Mouse (Mus musculus) neural tube, embryonic 15.5 days (tissue): Measurements from ENCODE around the gene Gapdh. TPM values are rescaled to one million over a fixed set of nuclear protein-coding genes. Genes with fewer than 3 reads are reported as not detected.

ENCODE experiments used
- ATAC-seq: fragments of 200-750 bp; cut with Nextera tagmentation; 2 replicates; pipeline ENCODE4 v1.8.0; 2017; ENCODE audit warnings: mild to moderate bottlenecking, moderate TSS enrichment, moderate library complexity; ENCODE audit not compliant: low FRiP score
- H3K27ac ChIP-seq: fragments of 300-500 bp; sonication (generic); replicated peaks from 2 replicates; pipeline ENCODE4 v1.5.1; 2015; ENCODE audit warnings: mild to moderate bottlenecking, inconsistent platforms
- H3K27me3 ChIP-seq: fragments of 300-500 bp; sonication (generic); replicated peaks from 2 replicates; pipeline ENCODE4 v1.6.1; 2015; ENCODE audit warnings: inconsistent platforms
- H3K36me3 ChIP-seq: fragments of 300-500 bp; sonication (generic); 2 replicates; pipeline ENCODE4 v1.6.1; 2015; ENCODE audit warnings: inconsistent platforms
- H3K4me1 ChIP-seq: fragments of 300-500 bp; sonication (generic); 2 replicates; pipeline ENCODE4 v1.6.1; 2015; ENCODE audit warnings: inconsistent platforms
- H3K4me2 ChIP-seq: fragments of 300-500 bp; sonication (generic); 2 replicates; pipeline ENCODE4 v1.6.1; 2015; ENCODE audit warnings: inconsistent platforms, mild to moderate bottlenecking, moderate library complexity
- H3K4me3 ChIP-seq: fragments of 300-500 bp; sonication (generic); replicated peaks from 2 replicates; pipeline ENCODE4 v1.5.1; 2015; ENCODE audit warnings: mild to moderate bottlenecking, inconsistent platforms
- H3K9ac ChIP-seq: fragments of 300-500 bp; sonication (generic); replicated peaks from 2 replicates; pipeline ENCODE4 v1.6.1; 2015; ENCODE audit warnings: mild to moderate bottlenecking, inconsistent platforms
- H3K9me3 ChIP-seq: fragments of 300-500 bp; sonication (generic); replicated peaks from 2 replicates; pipeline ENCODE4 v1.6.1; 2016; ENCODE audit warnings: inconsistent platforms
- WGBS: fragments of 180-500 bp; shearing (Covaris S2); methylation state at CpG from one replicate; pipeline ENCODE4 v1.1.7; 2015; ENCODE audit warnings: mixed read lengths; 5-methylcytosine and 5-hydroxymethylcytosine counted together
- polyA plus RNA-seq: library from polyadenylated mRNA; unstranded; fragments of >200 nt; fragmentation: Nextera tagmentation; extraction: Ambion mirVana; gene quantifications from 2 replicates; pipeline ENCODE4 v1.2.1, GENCODE M21; 2015

Gene Gapdh
- polyA plus RNA-seq, 1 experiment from 2014 or later: 1,563 TPM

- H3K9ac ChIP-seq: no peak overlapping the region
- no peaks in the 10 kb centered on the region for H3K9me3 ChIP-seq
- no peaks in the 10 kb centered on the region for H3K27me3 ChIP-seq
- WGBS: 87% methylated on average over 15 of the region's 15 CpGs
- peaks cover 28% of the 10 kb centered on the region for H3K4me1 ChIP-seq
- no peak overlapping the region for H3K27ac ChIP-seq
- H3K4me3 ChIP-seq: no peak overlapping the region
- no peak for ATAC-seq
- H3K36me3 ChIP-seq: peaks cover 61% of the 10 kb centered on the region
- no peak overlapping the region for H3K4me2 ChIP-seq
Measured at GRCm38 (mm10) chr6:125158944-125159492, 7.2 kb downstream of the Gapdh start.

DNA sequence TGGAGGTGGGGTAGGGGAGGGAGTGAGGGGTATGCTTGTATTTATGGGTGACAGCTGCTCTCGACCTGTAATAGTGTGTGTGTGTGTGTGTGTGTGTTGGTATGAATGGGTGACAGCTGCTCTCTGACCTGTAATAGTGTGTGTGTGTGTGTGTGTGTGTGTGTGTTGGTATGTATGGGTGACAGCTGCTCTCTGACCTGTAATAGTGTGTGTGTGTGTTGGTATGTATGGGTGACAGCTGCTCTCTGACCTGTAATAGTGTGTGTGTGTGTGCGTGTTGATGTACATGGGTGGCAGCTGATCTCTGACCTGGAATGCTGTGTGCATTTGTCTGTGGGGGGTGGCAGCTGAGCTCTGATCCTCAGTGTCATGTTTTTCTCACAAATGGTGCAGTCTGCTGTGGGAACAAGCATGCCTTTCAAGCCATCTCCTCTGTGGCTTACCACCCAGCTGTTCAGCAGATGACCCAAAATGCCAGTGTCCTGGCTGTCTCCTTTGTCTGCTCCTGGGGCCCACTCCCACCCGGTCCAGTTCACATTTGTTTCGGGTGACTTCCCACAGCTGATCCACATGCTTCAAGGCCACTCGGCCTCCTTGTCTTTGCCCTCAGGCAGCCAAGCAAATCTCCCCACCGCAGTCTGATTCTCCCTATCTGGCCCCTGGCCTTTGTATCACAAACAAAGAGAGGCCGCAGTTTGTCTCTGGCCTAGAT lies 9.2 kb downstream of the Gapdh start:
- H3K4me2 ChIP-seq: no peak overlapping the region
- H3K4me3 ChIP-seq: no peak overlapping the region
- 14% methylated on average over 7 of the region's 7 CpGs for WGBS
- no peak overlapping the region for H3K9ac ChIP-seq
- no peak overlapping the region for H3K27ac ChIP-seq
- peaks cover 68% of the 10 kb centered on the region for H3K36me3 ChIP-seq
- ATAC-seq: no peak
- no peaks in the 10 kb centered on the region for H3K9me3 ChIP-seq
- H3K27me3 ChIP-seq: no peaks in the 10 kb centered on the region
- peaks cover 13% of the 10 kb centered on the region for H3K4me1 ChIP-seq

DNA sequence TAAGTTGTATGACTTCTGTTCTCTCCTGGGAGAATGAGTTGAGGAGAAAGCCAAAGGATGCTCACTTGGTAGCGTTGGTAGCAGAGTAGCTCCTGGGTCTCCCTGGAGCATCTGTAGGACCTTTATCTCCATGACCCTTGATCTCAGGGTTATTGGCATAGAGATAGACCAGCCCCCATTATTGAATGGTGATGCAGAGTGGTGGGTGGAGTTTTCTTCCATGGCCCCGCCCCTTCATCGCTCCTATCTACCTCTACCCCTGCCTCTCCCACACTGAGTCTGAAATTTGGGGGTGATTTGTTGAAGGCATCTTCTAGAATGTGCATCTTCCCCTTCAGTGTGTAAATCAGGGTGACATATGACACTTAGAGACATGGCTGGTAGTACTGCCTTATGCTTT lies 9.8 kb downstream of the Gapdh start:
- peaks cover 70% of the 10 kb centered on the region for H3K36me3 ChIP-seq
- WGBS: 86% methylated on average over 3 of the region's 3 CpGs
- H3K4me2 ChIP-seq: no peak overlapping the region
- no peaks in the 10 kb centered on the region for H3K9me3 ChIP-seq
- H3K4me3 ChIP-seq: no peak overlapping the region
- H3K4me1 ChIP-seq: peaks cover 12% of the 10 kb centered on the region
- no peak overlapping the region for H3K27ac ChIP-seq
- no peaks in the 10 kb centered on the region for H3K27me3 ChIP-seq
- no peak for ATAC-seq
- no peak overlapping the region for H3K9ac ChIP-seq

GRCm38 (mm10) chr6:125155262-125155661 lies 11.0 kb downstream of the Gapdh start:
- ATAC-seq: no peak
- Histone ChIP-seq H3K27me3 (no peaks in the 10 kb centered on the region), H3K9me3 (no peaks in the 10 kb centered on the region), H3K4me3 (no peak overlapping the region), H3K4me2 (no peak overlapping the region), H3K4me1 (0 out of 2 replicates have a peak, but pooled peaks cover 3% of the 10 kb centered on the region), H3K27ac (no peak overlapping the region), H3K36me3 (peaks cover 64% of the 10 kb centered on the region), H3K9ac (no peak overlapping the region)
- WGBS: 91% methylated on average over 8 of the region's 8 CpGs

DNA sequence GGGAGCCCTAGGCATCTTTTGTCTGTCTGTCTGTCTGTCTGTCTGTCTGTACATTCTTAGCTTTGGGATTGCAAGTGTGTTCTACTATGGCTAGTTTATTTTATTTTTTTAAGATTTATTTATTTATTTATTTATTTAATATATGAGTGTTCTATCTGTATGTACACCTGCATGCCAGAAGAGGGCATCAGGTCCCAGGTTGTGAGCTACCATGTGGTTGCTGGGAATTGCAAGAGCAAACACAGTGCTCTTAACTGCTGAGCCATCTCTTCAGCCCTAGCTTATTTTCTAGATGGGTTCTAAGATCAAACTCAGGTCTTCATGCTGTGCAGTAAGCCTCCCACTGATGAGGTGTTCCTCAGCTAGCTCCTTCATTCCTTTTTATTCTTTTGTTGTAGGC lies 11.7 kb downstream of the Gapdh start:
- Histone ChIP-seq H3K4me2 (no peak overlapping the region), H3K27me3 (no peaks in the 10 kb centered on the region), H3K9ac (no peak overlapping the region), H3K4me3 (no peak overlapping the region), H3K4me1 (peaks cover 6% of the 10 kb centered on the region; the same call in 1 of the 2 replicates), H3K27ac (no peak overlapping the region), H3K9me3 (no peaks in the 10 kb centered on the region), H3K36me3 (peaks cover 60% of the 10 kb centered on the region)
- 0 out of 2 replicates have a peak, but pooled peaks have one; percentile 18 for ATAC-seq

GRCm38 (mm10) chr6:125153682-125154081 lies 12.6 kb downstream of the Gapdh start:
- no peak overlapping the region for H3K9ac ChIP-seq
- WGBS: 95% methylated on average over 4 of the region's 4 CpGs

GRCm38 (mm10) chr6:125153018-125153389 lies 13.3 kb downstream of the Gapdh start:
- no peak overlapping the region for H3K27ac ChIP-seq
- H3K27me3 ChIP-seq: no peaks in the 10 kb centered on the region
- 87% methylated on average over 5 of the region's 5 CpGs for WGBS
- H3K9me3 ChIP-seq: no peaks in the 10 kb centered on the region
- no peak overlapping the region for H3K9ac ChIP-seq
- no peak for ATAC-seq
- no peak overlapping the region for H3K4me3 ChIP-seq
- H3K36me3 ChIP-seq: peaks cover 48% of the 10 kb centered on the region
- H3K4me2 ChIP-seq: no peak overlapping the region
- H3K4me1 ChIP-seq: peaks cover 22% of the 10 kb centered on the region

More at GRCm38 (mm10) chr6:125153682-125154081, 12.6 kb downstream of the Gapdh start:
- H3K4me2 ChIP-seq: no peak overlapping the region
- no peaks in the 10 kb centered on the region for H3K27me3 ChIP-seq
- H3K27ac ChIP-seq: no peak overlapping the region
- peaks cover 52% of the 10 kb centered on the region for H3K36me3 ChIP-seq
- no peak overlapping the region for H3K4me3 ChIP-seq
- H3K4me1 ChIP-seq: peaks cover 15% of the 10 kb centered on the region
- no peak for ATAC-seq
- H3K9me3 ChIP-seq: no peaks in the 10 kb centered on the region

DNA sequence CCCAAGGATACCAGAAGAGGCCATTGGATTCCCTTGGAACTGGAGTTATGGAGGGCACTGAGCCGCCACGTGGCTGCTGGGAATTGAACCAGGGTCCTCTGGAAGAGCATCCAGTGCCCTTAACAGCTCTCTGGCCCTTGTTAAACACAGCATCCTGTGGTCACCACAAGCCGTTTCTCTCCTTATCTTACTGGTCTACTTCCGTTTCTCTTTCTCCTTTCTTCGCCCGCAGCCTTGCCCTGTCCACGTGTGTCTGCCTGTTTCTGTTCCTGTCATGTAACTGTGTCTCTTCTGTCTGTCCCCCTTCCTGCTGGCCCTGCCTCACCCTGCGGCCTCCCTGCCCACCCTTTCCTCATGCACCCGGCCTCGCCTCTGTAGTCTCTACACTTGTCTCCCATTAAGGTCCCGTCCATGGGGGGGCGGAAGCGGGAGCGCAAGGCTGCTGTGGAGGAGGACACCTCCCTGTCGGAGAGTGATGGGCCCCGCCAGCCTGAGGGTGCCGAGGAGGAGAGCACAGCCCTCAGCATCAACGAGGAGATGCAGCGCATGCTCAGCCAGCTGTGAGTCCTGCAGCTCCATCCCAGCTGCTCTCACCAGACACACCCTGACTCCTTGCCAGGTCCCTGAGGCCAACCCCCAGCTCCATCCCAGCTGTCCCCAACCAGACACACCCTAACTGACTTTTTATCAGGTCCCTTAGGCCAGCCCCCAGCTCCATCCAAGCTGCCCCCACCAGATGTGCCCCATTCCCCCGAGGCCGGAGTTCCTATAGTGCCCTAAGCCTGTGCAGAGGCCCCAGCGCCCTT lies 13.9 kb downstream of the Gapdh start:
- Histone ChIP-seq H3K9me3 (no peaks in the 10 kb centered on the region), H3K4me2 (no peak overlapping the region), H3K27me3 (no peaks in the 10 kb centered on the region), H3K27ac (no peak overlapping the region), H3K9ac (no peak overlapping the region), H3K4me3 (no peak overlapping the region), H3K36me3 (peaks cover 44% of the 10 kb centered on the region), H3K4me1 (peaks cover 27% of the 10 kb centered on the region)
- 78% methylated on average over 22 of the region's 22 CpGs for WGBS
- no peak for ATAC-seq

DNA sequence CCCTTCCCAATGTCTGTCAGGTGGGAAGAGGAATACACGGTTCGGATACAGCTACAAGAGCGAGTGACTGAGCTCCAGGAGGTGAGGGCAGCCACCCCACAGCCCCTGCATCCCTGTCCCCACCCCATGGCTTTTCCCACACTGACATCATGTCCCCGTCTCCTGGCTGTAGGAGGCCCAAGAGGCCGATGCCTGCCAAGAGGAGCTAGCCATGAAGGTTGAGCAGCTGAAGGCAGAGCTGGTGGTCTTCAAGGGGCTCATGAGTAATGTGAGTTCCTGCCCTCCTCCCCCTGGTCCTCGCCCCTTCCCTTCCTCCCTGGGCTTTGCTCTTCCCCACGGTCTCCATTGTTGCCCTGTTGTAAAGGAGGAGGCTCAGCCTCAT lies 16.7 kb downstream of the Gapdh start:
- 62% methylated on average over 7 of the region's 7 CpGs for WGBS
- Histone ChIP-seq H3K36me3 (peaks cover 30% of the 10 kb centered on the region), H3K4me2 (0 out of 2 replicates have a peak overlapping the region, but pooled peaks have one; percentile 13), H3K9ac (no peak overlapping the region; the same call in 1 of the 2 replicates), H3K27me3 (no peaks in the 10 kb centered on the region), H3K9me3 (no peaks in the 10 kb centered on the region), H3K4me1 (peaks cover 47% of the 10 kb centered on the region), H3K4me3 (no peak overlapping the region), H3K27ac (peak overlapping the region; percentile 60; the same call in 1 of the 2 replicates)
- ATAC-seq: no peak

DNA sequence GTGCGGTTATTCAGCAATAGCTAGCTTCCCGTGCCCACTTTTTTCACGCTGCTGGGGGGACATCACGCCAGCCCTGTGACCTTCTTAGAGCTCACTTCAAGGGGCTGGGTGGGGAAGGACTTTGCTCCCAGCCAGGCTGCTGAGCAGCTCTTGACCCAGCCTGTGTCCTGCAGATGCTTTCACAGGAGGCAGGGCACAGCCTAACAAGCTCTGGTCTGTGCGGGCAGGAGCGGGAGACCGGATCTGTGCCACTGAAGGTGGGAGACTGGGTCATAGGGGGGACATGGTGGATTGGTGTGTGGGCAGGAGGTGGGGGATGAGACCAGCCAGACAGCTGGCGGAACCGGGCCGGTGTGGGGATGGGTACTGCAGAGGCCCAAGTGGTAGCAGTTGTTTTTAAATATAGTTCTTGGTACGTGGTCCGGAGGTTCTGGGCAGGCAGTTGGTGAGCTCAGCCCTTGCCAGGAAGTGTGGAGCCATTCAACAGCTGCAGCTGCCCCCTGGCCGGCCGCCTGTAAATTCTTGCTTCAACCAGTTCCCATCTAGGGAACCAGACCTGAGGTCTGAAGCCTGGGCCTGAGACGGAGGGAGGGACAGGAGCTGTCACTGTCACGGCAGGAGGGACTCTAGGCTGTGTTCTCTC lies 17.2 kb downstream of the Gapdh start:
- Histone ChIP-seq H3K9ac (no peak overlapping the region; the same call in 1 of the 2 replicates), H3K27ac (peak overlapping the region; percentile 60)
- no peak for ATAC-seq

GRCm38 (mm10) chr6:125148251-125148925 lies 17.9 kb downstream of the Gapdh start:
- Histone ChIP-seq H3K4me1 (peaks cover 55% of the 10 kb centered on the region), H3K4me3 (no peak overlapping the region; the same call in 1 of the 2 replicates), H3K4me2 (peak overlapping the region; percentile 92), H3K9ac (peak overlapping the region; percentile 71; the same call in 1 of the 2 replicates), H3K9me3 (no peaks in the 10 kb centered on the region), H3K27me3 (no peaks in the 10 kb centered on the region), H3K27ac (peak overlapping the region; percentile 60), H3K36me3 (peaks cover 36% of the 10 kb centered on the region)
- ATAC-seq: no peak
- 66% methylated on average over 16 of the region's 18 CpGs for whole genome bisulfite sequencing

More for the DNA sequence above, 17.2 kb downstream of the Gapdh start:
- no peaks in the 10 kb centered on the region for H3K9me3 ChIP-seq
- WGBS: 74% methylated on average over 16 of the region's 16 CpGs
- no peak overlapping the region for H3K4me3 ChIP-seq
- H3K36me3 ChIP-seq: peaks cover 34% of the 10 kb centered on the region
- no peaks in the 10 kb centered on the region for H3K27me3 ChIP-seq
- peak overlapping the region; percentile 92 for H3K4me2 ChIP-seq
- H3K4me1 ChIP-seq: peaks cover 53% of the 10 kb centered on the region
